16 mouse cellular contexts compared by ENCODE assay signal in genomic region chr9:64773254-64773653, GRCm38 (mm10). TPM values are rescaled to one million over a fixed set of nuclear protein-coding genes. Genes with fewer than 3 reads are reported as not detected.
DNase-seq lines count a peak whose midpoint lies in the region; ATAC-seq and TF ChIP-seq lines count a peak whose summit lies in the region.
"Had no signal": no experiment of that assay in that cellular context is flagged by ENCODE, and none has a peak within 500 bp of the region (broad histone marks: within the 10 kb centered on the region; RNA-seq: fewer than 3 reads in every experiment).

No protein-coding gene starts in this region.

- no peak for ATAC-seq in heart, embryonic 11.5 days (replicated peaks; ENCODE audit: insufficient number of reproducible peaks, low FRiP score, low TSS enrichment)
- ATAC-seq in hindbrain, postnatal 0 days = no peak
- ATAC-seq in hindbrain, embryonic 11.5 days (ENCODE audit: low FRiP score) = no peak
- 0 out of 2 replicates have a peak, but pooled peaks have one; percentile 27 for ATAC-seq in heart, embryonic 15.5 days (replicated peaks; ENCODE audit: insufficient number of reproducible peaks, insufficient read depth, low FRiP score, low read depth)
- ATAC-seq in heart, embryonic 16.5 days (replicated peaks; ENCODE audit: extremely low read depth, insufficient read depth, low FRiP score) = peak; percentile 62
- ATAC-seq: forebrain, embryonic 15.5 days; intestine, embryonic 16.5 days had no signal

- no peak overlapping the region for H3K9ac ChIP-seq in heart, embryonic 11.5 days (ENCODE audit: low read depth, low read length)
- H3K9ac ChIP-seq in hindbrain, postnatal 0 days (replicated peaks; ENCODE audit: low read length) = no peak overlapping the region
- H3K9ac ChIP-seq in hindbrain, embryonic 11.5 days (ENCODE audit: low read depth, low read length) = no peak overlapping the region
- no peak overlapping the region for H3K9ac ChIP-seq in heart, embryonic 15.5 days
- no peak overlapping the region for H3K9ac ChIP-seq in heart, embryonic 16.5 days (ENCODE audit: low read length)
- H3K9ac ChIP-seq: embryonic facial prominence, embryonic 12.5 days; forebrain, embryonic 15.5 days; hindbrain, embryonic 14.5 days; kidney, embryonic 15.5 days had no signal

- H3K36me3 ChIP-seq in heart, embryonic 11.5 days (ENCODE audit: control insufficient read depth, insufficient read depth, low read length) = no peaks in the 10 kb centered on the region
- no peaks in the 10 kb centered on the region for H3K36me3 ChIP-seq in hindbrain, postnatal 0 days (ENCODE audit: insufficient read depth, low read length)
- no peaks in the 10 kb centered on the region for H3K36me3 ChIP-seq in hindbrain, embryonic 11.5 days (ENCODE audit: control insufficient read depth, insufficient read depth, low read length)
- H3K36me3 ChIP-seq in heart, embryonic 15.5 days = no peaks in the 10 kb centered on the region
- no peaks in the 10 kb centered on the region for H3K36me3 ChIP-seq in heart, embryonic 16.5 days (ENCODE audit: control insufficient read depth, insufficient read depth)
- H3K36me3 ChIP-seq: embryonic facial prominence, embryonic 12.5 days; forebrain, embryonic 15.5 days; kidney, embryonic 15.5 days had no signal

- no peak for TF ChIP-seq POLR2A in lung, adult 2 months (IDR thresholded peaks at IDR 0.05; ENCODE audit: borderline replicate concordance, extremely low read depth, low read depth, low read length)

- WGBS in heart, embryonic 11.5 days (ENCODE audit: insufficient replicate concordance) = 43% methylated on average over 8 of the region's 8 CpGs
- WGBS in hindbrain, postnatal 0 days = 91% methylated on average over 8 of the region's 8 CpGs
- WGBS in hindbrain, embryonic 11.5 days = 85% methylated on average over 8 of the region's 8 CpGs
- 31% methylated on average over 8 of the region's 8 CpGs for WGBS in heart, embryonic 15.5 days
- WGBS in heart, embryonic 16.5 days = 42% methylated on average over 8 of the region's 8 CpGs
- WGBS in lung, adult 2 months = 72% methylated on average over 8 of the region's 8 CpGs

- H3K27ac ChIP-seq in heart, embryonic 11.5 days (ENCODE audit: low read depth, low read length) = peak overlapping the region; percentile 76
- peak overlapping the region; percentile 79; the same call in 1 of the 2 replicates for H3K27ac ChIP-seq in hindbrain, postnatal 0 days
- H3K27ac ChIP-seq in hindbrain, embryonic 11.5 days (ENCODE audit: low read depth, low read length) = no peak overlapping the region
- H3K27ac ChIP-seq in heart, embryonic 15.5 days = 0 out of 2 replicates have a peak overlapping the region, but pooled peaks have one; percentile 29
- H3K27ac ChIP-seq in heart, embryonic 16.5 days (ENCODE audit: low read length) = no peak overlapping the region
- H3K27ac ChIP-seq: kidney, embryonic 15.5 days had no signal

- no peaks in the 10 kb centered on the region for H3K9me3 ChIP-seq in heart, embryonic 11.5 days (replicated peaks; ENCODE audit: control insufficient read depth, low read length)
- H3K9me3 ChIP-seq in hindbrain, postnatal 0 days (ENCODE audit: low read length) = no peaks in the 10 kb centered on the region
- no peaks in the 10 kb centered on the region for H3K9me3 ChIP-seq in hindbrain, embryonic 11.5 days (ENCODE audit: control insufficient read depth, low read length)
- H3K9me3 ChIP-seq in heart, embryonic 15.5 days (replicated peaks) = no peaks in the 10 kb centered on the region
- H3K9me3 ChIP-seq in heart, embryonic 16.5 days (replicated peaks; ENCODE audit: control insufficient read depth, low read length) = no peaks in the 10 kb centered on the region
- H3K9me3 ChIP-seq: embryonic facial prominence, embryonic 12.5 days; forebrain, embryonic 15.5 days; kidney, embryonic 15.5 days had no signal

- DNase-seq in heart, adult 8-10 months (ENCODE audit: low spot score) = no peak
- DNase-seq in hindbrain, postnatal 0 days (ENCODE audit: low spot score) = no peak
- DNase-seq in hindbrain, embryonic 11.5 days (ENCODE audit: low spot score) = no peak
- no peak for DNase-seq in lung, adult 2 months
- DNase-seq: adrenal gland, adult 2 months; cerebellum, adult 11 months; gastrocnemius, postnatal 36 days; kidney, adult 2 months had no signal

- H3K4me3 ChIP-seq in heart, embryonic 11.5 days (ENCODE audit: low read depth, low read length) = no peak overlapping the region
- H3K4me3 ChIP-seq in hindbrain, postnatal 0 days (ENCODE audit: low read length) = no peak overlapping the region
- H3K4me3 ChIP-seq in hindbrain, embryonic 11.5 days (ENCODE audit: low read depth, low read length) = no peak overlapping the region
- H3K4me3 ChIP-seq in heart, embryonic 15.5 days = no peak overlapping the region
- no peak overlapping the region for H3K4me3 ChIP-seq in heart, embryonic 16.5 days (ENCODE audit: low read length)
- no peak overlapping the region for H3K4me3 ChIP-seq in lung, adult 2 months (replicated peaks; ENCODE audit: extremely low read depth, low read depth, low read length)
- H3K4me3 ChIP-seq: embryonic facial prominence, embryonic 12.5 days; forebrain, embryonic 15.5 days; kidney, embryonic 15.5 days had no signal

- H3K4me2 ChIP-seq in heart, embryonic 11.5 days = no peak overlapping the region
- H3K4me2 ChIP-seq in hindbrain, postnatal 0 days (ENCODE audit: low read depth, low read length) = no peak overlapping the region
- H3K4me2 ChIP-seq in hindbrain, embryonic 11.5 days (replicated peaks; ENCODE audit: low read depth, low read length) = no peak overlapping the region
- H3K4me2 ChIP-seq in heart, embryonic 15.5 days = no peak overlapping the region
- no peak overlapping the region for H3K4me2 ChIP-seq in heart, embryonic 16.5 days (ENCODE audit: low read depth, low read length)
- H3K4me2 ChIP-seq: embryonic facial prominence, embryonic 12.5 days; forebrain, embryonic 15.5 days; hindbrain, embryonic 14.5 days; kidney, embryonic 15.5 days had no signal

- no peak for TF ChIP-seq CTCF in hindbrain, postnatal 0 days (IDR thresholded peaks at IDR 0.05; ENCODE audit: low read depth)
- TF ChIP-seq CTCF in lung, adult 2 months (IDR thresholded peaks at IDR 0.05; ENCODE audit: insufficient read depth, low read length) = no peak

- H3K4me1 ChIP-seq in heart, embryonic 11.5 days (ENCODE audit: control insufficient read depth, insufficient read depth, low read length) = peaks cover 22% of the 10 kb centered on the region
- H3K4me1 ChIP-seq in hindbrain, postnatal 0 days (ENCODE audit: insufficient read depth, low read length) = peaks cover 12% of the 10 kb centered on the region; the same call in 1 of the 2 replicates
- no peaks in the 10 kb centered on the region for H3K4me1 ChIP-seq in hindbrain, embryonic 11.5 days (replicated peaks; ENCODE audit: control insufficient read depth, insufficient read depth, low read length)
- H3K4me1 ChIP-seq in heart, embryonic 15.5 days (replicated peaks) = peaks cover 28% of the 10 kb centered on the region
- peaks cover 18% of the 10 kb centered on the region for H3K4me1 ChIP-seq in heart, embryonic 16.5 days (ENCODE audit: control insufficient read depth, insufficient read depth, low read length)
- no peaks in the 10 kb centered on the region for H3K4me1 ChIP-seq in lung, adult 2 months (ENCODE audit: control insufficient read depth, insufficient read depth, low read length)

- H3K27me3 ChIP-seq in heart, embryonic 11.5 days (ENCODE audit: control insufficient read depth, insufficient read depth, low read length) = no peaks in the 10 kb centered on the region
- H3K27me3 ChIP-seq in hindbrain, postnatal 0 days (ENCODE audit: insufficient read depth, low read length) = no peaks in the 10 kb centered on the region
- H3K27me3 ChIP-seq in hindbrain, embryonic 11.5 days (ENCODE audit: control insufficient read depth, insufficient read depth, low read length) = no peaks in the 10 kb centered on the region
- H3K27me3 ChIP-seq in heart, embryonic 15.5 days = no peaks in the 10 kb centered on the region
- H3K27me3 ChIP-seq in heart, embryonic 16.5 days (ENCODE audit: control insufficient read depth, insufficient read depth, low read length) = no peaks in the 10 kb centered on the region
- H3K27me3 ChIP-seq: embryonic facial prominence, embryonic 12.5 days; forebrain, embryonic 15.5 days; kidney, embryonic 15.5 days had no signal

RNA-seq across cellular contexts. Expression of gene Rab11a, which starts 35.7 kb away (rescaled TPM):
- polyA plus RNA-seq in heart, embryonic 11.5 days (2014; fragmentation: Nextera tagmentation; extraction: Ambion mirVana) = 360 and 376 TPM in 2 replicates
- 100 to 1,000 TPM; 150 to 183 (median 162) TPM for total RNA-seq in heart, adult 8-10 months (2022)
- 153 and 158 TPM in 2 replicates for total RNA-seq in hindbrain, postnatal 0 days (2014; rRNA removed)
- polyA plus RNA-seq in hindbrain, postnatal 0 days (2015; fragmentation: Nextera tagmentation; extraction: Ambion mirVana) = 465 and 469 TPM in 2 replicates
- 322 and 331 TPM in 2 replicates for polyA plus RNA-seq in hindbrain, embryonic 11.5 days (2014; fragmentation: Nextera tagmentation; extraction: Ambion mirVana)
- polyA plus RNA-seq in heart, embryonic 15.5 days (2015; fragmentation: Nextera tagmentation; extraction: Ambion mirVana) = 277 and 323 TPM in 2 replicates
- 287 and 335 TPM in 2 replicates for polyA plus RNA-seq in heart, embryonic 16.5 days (2015; fragmentation: Nextera tagmentation; extraction: Ambion mirVana)
- polyA plus RNA-seq in lung, adult 2 months (2012; rRNA removed) = 74.4 and 109 TPM in 2 replicates

RNA-seq across cellular contexts. Expression of gene Dennd4a, which starts 37.9 kb away (rescaled TPM):
- polyA plus RNA-seq in heart, embryonic 11.5 days (2014; fragmentation: Nextera tagmentation; extraction: Ambion mirVana) = 7.1 and 8.4 TPM in 2 replicates
- 1 to 10 TPM; 5.7 to 8.5 (median 6.3) TPM for total RNA-seq in heart, adult 8-10 months (2022)
- 15.4 and 17.6 TPM in 2 replicates for total RNA-seq in hindbrain, postnatal 0 days (2014; rRNA removed)
- polyA plus RNA-seq in hindbrain, postnatal 0 days (2015; fragmentation: Nextera tagmentation; extraction: Ambion mirVana) = 7.0 and 8.8 TPM in 2 replicates
- polyA plus RNA-seq in hindbrain, embryonic 11.5 days (2014; fragmentation: Nextera tagmentation; extraction: Ambion mirVana) = 10.1 and 12.0 TPM in 2 replicates
- 4.8 and 7.9 TPM in 2 replicates for polyA plus RNA-seq in heart, embryonic 15.5 days (2015; fragmentation: Nextera tagmentation; extraction: Ambion mirVana)
- polyA plus RNA-seq in heart, embryonic 16.5 days (2015; fragmentation: Nextera tagmentation; extraction: Ambion mirVana) = 5.4 and 6.0 TPM in 2 replicates
- 9.0 and 16.5 TPM in 2 replicates for polyA plus RNA-seq in lung, adult 2 months (2012; rRNA removed)

Comparison
In these comparisons a context has a peak if more than half of its experiments do, and no peak if none do; other contexts are left out.
1. ATAC-seq: peak in heart, embryonic 15.5 days (single experiment) and heart, embryonic 16.5 days (single experiment); none in heart, embryonic 11.5 days (single experiment), hindbrain, postnatal 0 days (single experiment) and hindbrain, embryonic 11.5 days (single experiment).
2. H3K27ac ChIP-seq: peak in heart, embryonic 11.5 days (single experiment), hindbrain, postnatal 0 days (single experiment) and heart, embryonic 15.5 days (single experiment); none in hindbrain, embryonic 11.5 days (single experiment) and heart, embryonic 16.5 days (single experiment).